Mouse (Mus musculus) ovary, postnatal 36 days (tissue): ENCODE results near the gene Snrpa1.

ENCODE experiments used
- DNase-seq: peaks from one replicate; pipeline ENCODE4 v3.0.0; 2022; ENCODE audit warnings: low spot score, mixed read lengths

The Snrpa1 gene

DNA sequence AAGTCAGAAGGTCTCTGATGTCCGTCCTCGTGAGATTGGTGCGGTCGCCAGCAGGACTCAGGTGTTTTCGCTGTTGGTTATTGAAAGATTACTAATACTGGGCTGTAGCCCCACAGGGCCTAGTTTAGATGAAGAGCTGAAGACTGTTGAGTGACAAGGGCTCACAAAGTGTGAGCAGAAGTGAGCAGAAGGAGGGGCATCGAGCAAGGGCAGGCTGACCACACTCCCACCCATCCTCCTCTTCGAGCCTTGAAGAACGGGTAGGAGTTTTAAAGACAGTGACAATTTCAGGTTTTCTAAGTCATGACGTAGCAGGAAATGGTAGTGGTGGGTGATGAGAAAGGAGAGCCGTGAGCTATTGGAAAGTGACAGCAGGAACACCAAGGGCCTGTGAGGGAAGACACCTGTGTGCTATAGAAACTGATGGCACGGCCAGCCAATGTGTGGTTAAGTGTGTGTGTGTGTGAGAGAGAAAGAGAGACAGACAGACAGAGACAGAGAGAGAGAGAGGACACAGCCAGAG lies 57.1 kb downstream of the Snrpa1 start:
- no peak for DNase-seq

DNA sequence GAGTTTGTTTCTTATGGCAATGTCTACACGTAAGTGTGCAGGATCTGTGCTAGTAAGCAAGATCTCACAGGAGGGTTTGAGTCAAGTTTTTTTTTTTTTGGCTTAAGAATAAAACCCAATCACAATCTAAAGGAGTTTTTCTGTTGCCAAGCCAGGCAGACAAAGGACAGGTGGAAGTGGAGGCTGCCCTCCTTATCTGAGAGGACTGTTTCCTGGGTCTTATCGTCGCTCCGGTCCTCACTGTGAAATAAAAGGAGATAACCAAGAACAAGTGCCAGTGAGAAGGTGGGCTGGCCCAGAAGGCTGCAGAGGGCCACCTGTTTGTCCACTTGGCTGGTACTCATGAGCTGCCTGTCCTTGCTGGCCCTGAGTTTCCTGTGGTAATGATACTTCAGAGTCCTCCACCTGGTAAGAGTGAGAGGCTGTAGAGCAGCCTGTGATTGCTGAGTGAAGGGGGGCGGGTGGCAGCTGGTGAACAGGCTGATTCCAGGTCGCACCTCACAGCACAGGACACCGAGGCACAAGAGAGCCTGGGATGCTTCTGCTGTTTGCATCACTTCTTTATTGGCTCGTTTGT lies 58.2 kb downstream of the Snrpa1 start:
- DNase-seq = no peak

DNA sequence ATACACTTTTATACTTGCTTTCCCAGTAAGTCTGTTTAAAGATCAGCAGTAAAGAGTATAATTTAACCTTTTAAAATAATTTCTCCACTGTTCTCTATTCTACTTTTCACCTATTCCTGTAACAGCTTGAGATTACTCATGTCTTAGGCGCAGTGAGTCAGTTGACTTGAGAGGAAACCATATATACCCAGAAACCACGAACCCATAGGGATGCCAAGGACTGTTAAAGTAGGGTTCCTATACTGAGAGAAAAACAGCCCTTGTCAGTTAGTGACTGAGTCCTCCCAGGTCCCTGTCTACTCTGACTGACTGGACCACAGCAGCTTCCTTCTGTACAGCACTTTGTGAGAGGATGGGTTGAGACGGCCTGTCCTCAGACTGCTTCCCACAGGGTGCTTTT lies 59.2 kb downstream of the Snrpa1 start:
- no peak for DNase-seq

DNA sequence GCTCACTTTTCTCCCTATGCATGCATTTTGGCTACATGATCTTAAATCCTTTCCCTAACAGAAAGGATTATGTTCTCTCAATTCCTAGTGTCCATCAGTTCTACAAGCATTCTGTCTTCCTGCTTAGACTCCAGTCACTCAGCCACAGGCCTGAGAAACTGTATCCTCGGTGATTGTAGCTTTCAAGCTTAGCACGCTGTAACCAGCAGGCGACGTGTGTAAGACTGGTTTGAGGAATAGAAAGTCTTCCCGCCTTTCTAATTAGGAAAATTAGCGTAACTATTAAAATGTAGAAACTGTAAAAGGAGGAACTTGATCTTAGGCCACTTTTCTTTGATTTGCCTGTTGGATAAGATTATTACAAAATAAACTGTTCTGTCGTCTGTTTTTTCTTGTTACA lies 60.0 kb downstream of the Snrpa1 start:
- DNase-seq = no peak

DNA sequence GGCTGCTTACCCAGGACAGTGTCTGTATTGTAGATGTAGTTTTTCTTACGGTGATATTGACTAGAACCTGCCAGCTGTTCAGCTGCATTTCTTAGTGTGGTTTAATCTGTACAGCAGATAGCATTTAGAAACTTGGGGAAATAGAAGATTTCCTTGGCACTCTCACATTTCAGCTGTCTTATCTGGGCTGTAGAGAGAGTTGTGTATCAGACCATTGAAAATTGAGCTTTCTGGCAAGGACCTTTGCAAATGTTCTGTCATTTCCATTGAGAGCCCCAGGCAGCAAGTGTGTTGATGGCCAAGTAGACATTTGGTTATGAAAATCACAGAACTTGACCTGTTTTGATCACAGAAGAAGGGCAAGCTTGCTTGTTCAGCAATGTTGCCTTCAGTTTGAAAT lies 61.3 kb downstream of the Snrpa1 start:
- no peak for DNase-seq

DNA sequence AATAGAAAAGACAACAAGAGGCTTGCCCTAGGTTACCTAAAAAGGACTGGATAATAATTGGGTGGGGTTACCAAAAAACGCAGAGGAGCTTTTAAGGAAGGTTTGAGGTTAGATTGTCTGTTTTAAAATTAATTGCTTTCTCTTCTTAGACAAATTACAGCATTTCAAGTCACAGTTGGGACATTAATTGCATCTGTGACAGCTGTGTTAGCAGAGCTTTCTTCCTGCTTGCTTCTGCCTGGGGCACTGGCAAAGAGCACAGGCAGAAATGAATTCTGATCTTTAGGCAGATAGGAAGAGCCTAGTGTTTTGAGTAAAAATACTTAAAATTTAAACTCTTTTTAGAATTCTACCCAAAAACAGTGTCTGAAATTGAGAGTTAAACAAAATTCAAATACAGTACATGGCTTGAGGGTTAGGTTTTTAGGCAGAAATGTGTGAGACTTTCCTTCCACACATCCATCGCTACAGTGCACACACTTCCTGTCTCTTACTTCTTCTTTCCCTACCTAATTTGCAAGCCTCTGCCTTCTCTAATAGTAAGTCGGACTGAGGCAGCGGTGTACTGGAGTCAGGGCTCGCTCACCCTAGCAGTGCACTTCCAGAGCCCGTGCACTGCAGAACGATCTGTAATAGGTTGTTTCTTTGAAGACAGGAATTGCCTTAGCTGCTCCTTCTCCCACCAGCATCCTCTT lies 62.0 kb downstream of the Snrpa1 start:
- DNase-seq = no peak
